Mouse (Mus musculus): Measurements from ENCODE around the gene Tgoln1.

DNA sequence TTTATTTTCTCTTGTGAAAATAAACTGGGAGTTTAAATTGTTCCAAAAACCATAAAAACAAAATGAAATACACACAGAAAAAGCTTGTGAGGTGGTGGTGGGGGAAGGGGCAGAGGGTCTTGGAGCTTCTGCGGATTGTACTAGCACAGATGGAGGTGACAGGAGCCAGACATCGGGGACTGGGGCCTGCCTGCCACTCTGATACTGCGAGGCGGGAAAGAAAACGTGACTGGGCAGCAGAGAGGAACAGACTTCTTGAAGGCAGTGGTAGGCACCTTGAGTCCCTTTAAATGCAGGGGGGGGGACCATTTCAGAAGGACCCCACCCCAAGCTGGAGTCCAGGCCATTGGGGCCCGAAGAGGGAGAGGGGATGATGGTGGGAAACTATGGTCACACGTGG, 9.6 kb upstream of the Tgoln1 start:
- TF ChIP-seq CTCF (conservative IDR thresholded peaks at IDR 0.05 in 1 of 2, IDR thresholded peaks at IDR 0.05 in 1 of 2; ENCODE audit: low read depth in 2 of 2, low read length in 2 of 2) (no peak), CHD2 (IDR thresholded peaks at IDR 0.05; ENCODE audit: low read length) (no peak), POLR2A (IDR thresholded peaks at IDR 0.05; ENCODE audit: low read depth, low read length) (no peak), TCF12 (IDR thresholded peaks at IDR 0.05; ENCODE audit: low read depth, low read length) (no peak), USF1 (IDR thresholded peaks at IDR 0.05; ENCODE audit: low read depth, low read length) (no peak), MAZ (IDR thresholded peaks at IDR 0.05; ENCODE audit: low read depth, low read length) (no peak), ZC3H11A (IDR thresholded peaks at IDR 0.05; ENCODE audit: low read depth, low read length) (no peak), EP300 (IDR thresholded peaks at IDR 0.05; ENCODE audit: low read length) (no peak), TBP (conservative IDR thresholded peaks at IDR 0.05; ENCODE audit: low read depth, low read length) (no peak)

Measured in CH12.LX (cell line).